Mouse (Mus musculus) cerebellum, adult 8-10 months (tissue): ENCODE data around the gene Pacsin1.
"Not testable (repeated sequence)": the region's sequence is repeated elsewhere in the genome, so short reads cannot be mapped to it uniquely, and the experiment has no call there.

Experiments used
- DNase-seq: peaks from one replicate; pipeline ENCODE4 v3.0.0; 2022

Gene Pacsin1

GRCm38 (mm10) chr17:27655089-27656010 lies at the start of gene Pacsin1:
Gene Pacsin1, plus strand, starts transcription at chr17:27655509.
- peak; percentile 89 for DNase-seq

GRCm38 (mm10) chr17:27609576-27609975 lies 45.7 kb upstream of the Pacsin1 start:
- DNase-seq = no peak

- no peak for DNase-seq
These were observed 44.4 kb upstream of the Pacsin1 start for GRCm38 (mm10) chr17:27610679-27611518.

- no peak for DNase-seq
These were observed 43.8 kb upstream of the Pacsin1 start for GRCm38 (mm10) chr17:27611519-27611884.

- no peak for DNase-seq
These were observed 43.3 kb upstream of the Pacsin1 start for GRCm38 (mm10) chr17:27611994-27612393.

- no peak for DNase-seq
These were observed 42.3 kb upstream of the Pacsin1 start for GRCm38 (mm10) chr17:27613016-27613415.

GRCm38 (mm10) chr17:27615388-27615787 lies 39.9 kb upstream of the Pacsin1 start:
- DNase-seq = no peak

GRCm38 (mm10) chr17:27621161-27621560 lies 34.1 kb upstream of the Pacsin1 start:
- no peak for DNase-seq

- DNase-seq = no peak
These were observed 33.4 kb upstream of the Pacsin1 start for GRCm38 (mm10) chr17:27621705-27622531.

GRCm38 (mm10) chr17:27622611-27623359 lies 32.5 kb upstream of the Pacsin1 start:
- DNase-seq = no peak

- peak; percentile 93 for DNase-seq
These were observed 31.7 kb upstream of the Pacsin1 start, which contains the start of gene Nudt3 for GRCm38 (mm10) chr17:27623360-27624326. Gene Nudt3, minus strand, starts transcription at chr17:27623495.

- no peak for DNase-seq
These were observed 29.7 kb upstream of the Pacsin1 start for GRCm38 (mm10) chr17:27625455-27626251.

GRCm38 (mm10) chr17:27626681-27627080 lies 28.6 kb upstream of the Pacsin1 start:
- DNase-seq = no peak

- DNase-seq = no peak
These were observed 27.9 kb upstream of the Pacsin1 start for GRCm38 (mm10) chr17:27627451-27627850.

GRCm38 (mm10) chr17:27628376-27628775 lies 26.9 kb upstream of the Pacsin1 start:
- DNase-seq = no peak

- DNase-seq = peak; percentile 82
These were observed 25.9 kb upstream of the Pacsin1 start for GRCm38 (mm10) chr17:27629249-27630020.

GRCm38 (mm10) chr17:27634871-27635574 lies 20.3 kb upstream of the Pacsin1 start, which contains the start of gene RPS10-NUDT3:
Gene RPS10-NUDT3, minus strand, starts transcription at chr17:27635222.
- peak; percentile 83 for DNase-seq

GRCm38 (mm10) chr17:27635575-27635903 lies 19.8 kb upstream of the Pacsin1 start:
- not testable (repeated sequence) for DNase-seq
